Mouse (Mus musculus): ENCODE data around the gene Tex14.

Tex14 gene

GRCm38 (mm10) chr11:87595327-87595841, 190.5 kb downstream of the Tex14 start:
- peak; percentile 72 to 74 for DNase-seq

- no peak for DNase-seq
Observed at GRCm38 (mm10) chr11:87595976-87596375, 191.1 kb downstream of the Tex14 start.

DNA sequence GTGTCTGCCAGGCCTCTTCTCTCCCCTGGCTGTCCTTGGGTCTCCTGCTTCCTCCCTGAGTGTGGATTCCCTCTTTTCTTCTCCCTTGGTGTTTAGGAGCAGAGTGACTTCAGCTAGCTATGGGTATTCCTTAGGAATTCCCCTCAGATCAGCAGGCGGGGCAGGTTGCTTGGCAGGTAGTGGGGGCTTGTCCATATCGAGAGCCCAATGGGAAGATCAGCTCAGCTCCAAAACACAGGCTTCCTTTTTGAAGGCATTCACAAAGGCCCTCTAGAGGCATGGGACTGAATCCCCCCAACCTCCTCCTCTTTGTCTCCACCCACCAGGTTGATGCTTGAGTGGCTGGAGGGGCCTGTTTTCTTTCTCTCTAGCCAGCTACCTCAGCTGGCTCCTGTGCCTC, 191.6 kb downstream of the Tex14 start:
- no peak for DNase-seq

DNA sequence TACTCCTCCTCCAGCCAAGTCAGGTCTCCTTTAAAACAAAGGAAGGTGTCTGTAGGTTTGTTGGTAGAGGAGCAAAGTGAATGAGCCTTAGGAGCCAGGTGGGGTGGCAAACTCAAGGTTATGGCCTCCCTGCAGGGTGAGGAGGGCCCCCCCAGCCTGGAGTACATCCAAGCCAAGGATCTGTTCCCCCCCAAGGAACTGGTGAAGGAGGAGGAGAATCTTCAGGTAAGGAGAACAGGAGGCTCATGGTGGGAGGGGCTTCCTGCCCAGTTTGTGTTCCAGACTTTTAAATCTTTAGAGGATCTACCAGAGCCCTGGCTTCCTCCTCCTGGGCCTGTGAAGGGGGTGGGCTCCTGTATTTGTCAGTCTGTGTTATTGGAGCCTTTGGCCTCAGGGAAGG, 192.2 kb downstream of the Tex14 start:
- no peak for DNase-seq

DNA sequence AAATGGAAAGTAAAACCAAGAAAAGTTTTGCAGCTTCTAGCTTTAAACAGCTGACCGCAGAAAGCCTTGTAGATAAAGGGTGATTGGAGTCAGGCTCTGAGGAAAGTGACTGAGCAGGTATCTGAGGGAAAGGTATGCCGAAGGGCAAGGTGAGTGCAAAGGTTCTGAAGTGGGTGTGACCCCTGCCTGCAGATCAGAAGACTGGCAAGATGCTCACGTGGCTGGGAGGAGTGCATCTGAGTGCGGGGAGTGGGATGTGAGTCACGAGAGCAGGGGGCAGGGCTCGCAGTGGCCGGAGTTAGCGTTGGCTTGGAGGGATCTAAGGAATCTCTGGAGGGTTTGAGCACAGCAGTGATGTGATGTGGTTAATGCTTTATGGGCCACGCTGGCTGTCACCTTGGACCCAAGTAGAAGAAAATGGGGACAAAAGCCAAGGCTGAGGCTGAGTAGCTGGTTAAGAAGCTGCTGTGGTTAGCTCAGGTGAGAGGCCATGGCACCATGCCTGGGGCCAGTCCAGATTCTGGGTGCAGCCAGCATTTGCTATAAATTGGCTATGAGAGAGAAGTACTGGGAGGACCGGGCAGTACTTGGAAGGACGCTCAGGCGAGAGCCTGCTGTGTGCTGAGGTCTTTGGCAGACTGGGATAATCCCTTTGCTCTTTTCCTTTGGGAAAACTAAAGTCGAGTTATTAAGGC, 194.7 kb downstream of the Tex14 start:
- DNase-seq, result no peak

- DNase-seq, result no peak
Observed at GRCm38 (mm10) chr11:87600322-87600853, 195.5 kb downstream of the Tex14 start.

GRCm38 (mm10) chr11:87602234-87602633, 197.4 kb downstream of the Tex14 start:
- no peak for DNase-seq

DNA sequence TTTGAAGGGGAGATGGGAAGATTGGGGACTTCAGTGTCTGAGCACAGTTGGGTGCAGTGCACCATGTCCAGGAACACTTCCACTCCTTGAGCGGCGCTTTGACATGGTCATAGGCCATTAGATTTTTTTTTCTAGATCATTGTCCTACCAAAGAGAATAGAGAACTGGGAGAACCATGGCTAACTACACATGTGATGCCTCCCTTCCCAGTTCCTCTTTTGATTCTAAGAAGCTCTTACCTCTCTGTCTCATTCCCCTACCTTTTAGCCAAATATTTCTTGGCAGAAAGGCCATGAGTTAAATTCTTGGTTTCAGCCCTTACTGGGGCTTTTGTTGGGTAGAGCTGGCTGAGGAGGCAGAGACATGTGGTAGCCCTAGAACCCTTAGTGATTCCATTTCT, 198.7 kb downstream of the Tex14 start:
- no peak for DNase-seq

Measured in thymus, adult 18-20 months (tissue).